Mouse (Mus musculus): ENCODE measurements around the gene Smdt1. TPM values are rescaled to one million over a fixed set of nuclear protein-coding genes. Genes with fewer than 3 reads are reported as not detected.

Gene Smdt1
- polyA plus RNA-seq, 1 experiment from 2014 or later, result 277 TPM

- Histone ChIP-seq H3K4me1 (replicated peaks) (peaks cover 15% of the 10 kb centered on the region), H3K9me3 (no peaks in the 10 kb centered on the region), H3K36me3 (peaks cover 20% of the 10 kb centered on the region), H3K27me3 (replicated peaks) (no peaks in the 10 kb centered on the region), H3K9ac (no peak overlapping the region), H3K4me2 (replicated peaks) (no peak overlapping the region), H3K27ac (no peak overlapping the region), H3K4me3 (replicated peaks) (no peak overlapping the region)
- ATAC-seq, result no peak
- 94% methylated on average over 4 of the region's 4 CpGs for WGBS
Measured at GRCm38 (mm10) chr15:82335194-82335593, 3.6 kb upstream of the Smdt1 start.

DNA sequence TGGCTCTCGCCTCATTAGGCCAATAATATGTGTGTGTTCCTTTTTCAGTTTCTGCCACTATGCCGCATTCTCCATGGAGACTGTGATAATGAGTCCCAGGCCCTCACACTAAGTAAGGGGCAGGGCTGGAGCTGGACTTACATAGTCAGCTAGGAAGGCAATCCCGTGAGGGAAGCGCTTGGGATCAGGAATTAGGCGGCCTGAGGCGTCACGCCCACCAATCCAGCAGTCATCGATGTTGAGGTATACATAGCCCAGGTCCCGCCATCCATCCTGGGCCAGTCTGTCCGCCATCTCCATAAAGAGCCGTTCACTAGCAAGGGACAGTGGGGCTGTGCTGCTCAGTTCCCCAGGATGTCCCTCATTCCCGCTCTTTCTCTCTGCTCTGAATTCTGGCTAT lies 2.1 kb upstream of the Smdt1 start:
- Histone ChIP-seq H3K9ac (no peak overlapping the region; the same call in 1 of the 2 replicates), H3K27me3 (replicated peaks) (no peaks in the 10 kb centered on the region), H3K4me2 (replicated peaks) (0 out of 2 replicates have a peak overlapping the region, but pooled peaks have one; percentile 4), H3K27ac (no peak overlapping the region), H3K4me1 (replicated peaks) (peaks cover 28% of the 10 kb centered on the region), H3K4me3 (replicated peaks) (no peak overlapping the region), H3K9me3 (no peaks in the 10 kb centered on the region), H3K36me3 (peaks cover 18% of the 10 kb centered on the region)
- WGBS, result 84% methylated on average over 12 of the region's 12 CpGs
- no peak for ATAC-seq

DNA sequence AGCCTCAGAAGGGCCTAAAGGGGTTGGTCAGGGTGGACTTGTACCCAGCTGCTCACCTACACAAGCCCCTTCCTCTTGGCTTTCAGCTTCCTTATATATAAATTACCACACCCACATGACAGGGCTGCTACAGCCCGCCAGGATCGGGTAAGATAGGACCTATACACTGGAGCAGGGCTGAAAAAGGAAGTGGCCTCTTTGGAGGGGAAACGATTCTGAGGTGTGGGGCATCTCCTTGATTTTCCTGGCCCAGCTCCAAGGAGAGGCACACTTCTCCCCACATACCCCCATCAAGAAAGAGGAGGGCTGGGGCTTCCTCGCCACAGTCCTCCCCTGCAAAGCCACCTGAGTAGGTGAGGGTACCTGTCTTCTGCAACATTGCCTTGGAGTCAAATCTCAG lies 884 bp upstream of the Smdt1 start:
- Histone ChIP-seq H3K9ac (peak overlapping the region; percentile 70), H3K4me3 (replicated peaks) (peak overlapping the region; percentile 58), H3K4me2 (replicated peaks) (peak overlapping the region; percentile 73), H3K36me3 (peaks cover 18% of the 10 kb centered on the region), H3K9me3 (no peaks in the 10 kb centered on the region), H3K4me1 (replicated peaks) (peaks cover 35% of the 10 kb centered on the region), H3K27ac (peak overlapping the region; percentile 75), H3K27me3 (replicated peaks) (no peaks in the 10 kb centered on the region)
- WGBS, result 7% methylated on average over 4 of the region's 4 CpGs
- ATAC-seq, result no peak

GRCm38 (mm10) chr15:82339150-82339549 lies 391 bp downstream of the Smdt1 start:
- peaks cover 40% of the 10 kb centered on the region for H3K4me1 ChIP-seq (replicated peaks)
- H3K27ac ChIP-seq, result peak overlapping the region; percentile 75
- 58% methylated on average over 10 of the region's 10 CpGs for WGBS
- no peak for ATAC-seq
- H3K9ac ChIP-seq, result peak overlapping the region; percentile 70
- H3K4me2 ChIP-seq (replicated peaks), result peak overlapping the region; percentile 73
- H3K36me3 ChIP-seq, result peaks cover 16% of the 10 kb centered on the region
- no peaks in the 10 kb centered on the region for H3K27me3 ChIP-seq (replicated peaks)
- H3K4me3 ChIP-seq (replicated peaks), result peak overlapping the region; percentile 58
- H3K9me3 ChIP-seq, result no peaks in the 10 kb centered on the region

GRCm38 (mm10) chr15:82339634-82340254 lies 985 bp downstream of the Smdt1 start:
- no peak for ATAC-seq
- WGBS, result 59% methylated on average over 8 of the region's 8 CpGs

GRCm38 (mm10) chr15:82340414-82341035 lies 1.8 kb downstream of the Smdt1 start:
- peak overlapping the region; percentile 59 for H3K4me3 ChIP-seq (replicated peaks)
- H3K9me3 ChIP-seq, result no peaks in the 10 kb centered on the region
- peak overlapping the region; percentile 90 for H3K27ac ChIP-seq
- peaks cover 40% of the 10 kb centered on the region for H3K4me1 ChIP-seq (replicated peaks)
- peak overlapping the region; percentile 81 for H3K9ac ChIP-seq
- no peak for ATAC-seq
- WGBS, result 32% methylated on average over 21 of the region's 21 CpGs
- H3K27me3 ChIP-seq (replicated peaks), result no peaks in the 10 kb centered on the region
- peak overlapping the region; percentile 87 for H3K4me2 ChIP-seq (replicated peaks)
- 0 out of 2 replicates have a peak, but pooled peaks cover 5% of the 10 kb centered on the region for H3K36me3 ChIP-seq

More at GRCm38 (mm10) chr15:82339634-82340254, 985 bp downstream of the Smdt1 start:
- Histone ChIP-seq H3K9ac (no peak overlapping the region), H3K4me2 (replicated peaks) (no peak overlapping the region; the same call in 1 of the 2 replicates), H3K9me3 (no peaks in the 10 kb centered on the region), H3K4me3 (replicated peaks) (no peak overlapping the region), H3K36me3 (peaks cover 10% of the 10 kb centered on the region), H3K4me1 (replicated peaks) (peaks cover 40% of the 10 kb centered on the region), H3K27ac (peak overlapping the region; percentile 90; the same call in 1 of the 2 replicates), H3K27me3 (replicated peaks) (no peaks in the 10 kb centered on the region)

DNA sequence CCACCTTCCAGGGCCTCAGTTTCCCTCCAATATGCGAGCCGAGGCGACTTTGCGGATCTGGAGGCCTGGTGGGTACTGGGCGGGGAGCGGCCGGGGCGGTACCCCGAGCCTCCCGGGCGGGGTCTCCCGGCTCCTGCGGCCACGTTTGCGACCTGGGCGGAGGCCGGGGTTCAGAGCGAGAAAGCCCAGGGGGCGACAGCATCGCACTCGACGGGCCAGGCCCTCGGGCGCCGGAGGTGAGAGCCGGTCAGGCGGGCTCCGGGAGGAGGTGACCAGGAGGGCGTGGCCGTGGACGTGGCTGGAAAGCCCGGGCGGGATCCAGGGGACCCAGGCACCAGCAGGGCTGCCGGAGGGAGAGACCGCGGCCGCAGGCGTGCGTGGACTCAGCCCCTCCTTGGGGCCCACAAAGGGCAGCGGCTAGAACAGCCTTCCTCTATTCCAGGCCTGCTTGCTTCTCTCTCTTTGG lies 2.3 kb downstream of the Smdt1 start:
- Histone ChIP-seq H3K4me2 (replicated peaks) (peak overlapping the region; percentile 87), H3K9ac (peak overlapping the region; percentile 81), H3K36me3 (0 out of 2 replicates have a peak, but pooled peaks cover 2% of the 10 kb centered on the region), H3K4me1 (replicated peaks) (peaks cover 40% of the 10 kb centered on the region), H3K9me3 (no peaks in the 10 kb centered on the region), H3K27me3 (replicated peaks) (no peaks in the 10 kb centered on the region), H3K4me3 (replicated peaks) (peak overlapping the region; percentile 59), H3K27ac (peak overlapping the region; percentile 90)
- 2% methylated on average over 40 of the region's 40 CpGs for WGBS
- ATAC-seq, result peak; percentile 7; the same call in 1 of the 2 replicates

DNA sequence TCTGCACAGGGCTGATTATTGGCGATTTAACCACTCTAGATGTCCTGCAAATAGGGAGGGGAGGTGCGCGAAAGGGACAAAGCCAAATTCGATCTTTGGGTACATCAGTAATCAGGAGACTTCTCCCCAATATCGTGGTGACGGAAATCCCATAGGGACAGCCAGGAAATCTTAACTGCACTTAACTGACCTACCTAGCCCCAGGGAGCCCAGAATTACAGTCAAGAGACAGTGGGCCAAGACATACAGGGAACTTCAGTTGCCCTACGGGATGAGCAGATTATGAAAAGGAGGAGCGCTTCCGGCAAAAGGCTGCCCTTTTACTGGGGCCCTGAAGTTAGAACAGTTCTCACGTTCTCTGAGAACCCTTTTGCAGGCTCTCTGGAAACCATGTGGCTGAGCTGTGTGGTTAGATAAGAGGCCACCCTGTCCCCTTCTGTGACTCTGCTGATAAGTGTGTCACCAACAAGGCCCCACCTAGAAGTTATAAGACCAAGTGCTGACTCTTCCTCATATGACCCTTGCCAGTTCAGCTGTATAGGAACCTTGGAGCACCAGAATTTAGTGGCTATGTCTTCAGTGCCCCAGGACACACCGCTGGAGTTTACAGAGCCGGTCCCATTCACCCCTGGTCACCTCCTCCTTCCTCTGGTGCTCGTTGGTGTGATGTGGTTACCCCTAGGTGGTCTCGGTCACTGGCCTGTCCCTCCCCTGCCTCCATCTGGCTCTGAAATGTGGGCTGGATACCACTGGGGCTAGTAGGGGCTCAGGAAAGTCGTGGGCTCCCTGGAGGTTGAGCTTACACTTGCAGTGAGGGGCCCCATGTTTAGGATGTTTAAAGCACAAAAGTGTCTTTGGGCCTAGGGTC lies 3.1 kb downstream of the Smdt1 start:
- peak overlapping the region; percentile 90 for H3K27ac ChIP-seq
- peaks cover 40% of the 10 kb centered on the region for H3K4me1 ChIP-seq (replicated peaks)
- H3K27me3 ChIP-seq (replicated peaks), result no peaks in the 10 kb centered on the region
- H3K4me3 ChIP-seq (replicated peaks), result peak overlapping the region; percentile 59
- peak overlapping the region; percentile 81 for H3K9ac ChIP-seq
- ATAC-seq, result no peak; the same call in 1 of the 2 replicates
- no peaks in the 10 kb centered on the region for H3K9me3 ChIP-seq
- WGBS, result 47% methylated on average over 15 of the region's 15 CpGs
- H3K4me2 ChIP-seq (replicated peaks), result peak overlapping the region; percentile 87
- H3K36me3 ChIP-seq, result no peaks in the 10 kb centered on the region

- no peak for ATAC-seq
- peak overlapping the region; percentile 87 for H3K4me2 ChIP-seq (replicated peaks)
- H3K27ac ChIP-seq, result 0 out of 2 replicates have a peak overlapping the region, but pooled peaks have one; percentile 90
Measured at GRCm38 (mm10) chr15:82342543-82342935, 3.8 kb downstream of the Smdt1 start.

GRCm38 (mm10) chr15:82343368-82344287 lies 4.9 kb downstream of the Smdt1 start:
- Histone ChIP-seq H3K9me3 (no peaks in the 10 kb centered on the region), H3K36me3 (peaks cover 9% of the 10 kb centered on the region), H3K4me1 (replicated peaks) (peaks cover 42% of the 10 kb centered on the region), H3K27ac (no peak overlapping the region), H3K9ac (no peak overlapping the region), H3K4me3 (replicated peaks) (no peak overlapping the region), H3K27me3 (replicated peaks) (no peaks in the 10 kb centered on the region), H3K4me2 (replicated peaks) (no peak overlapping the region)
- WGBS, result 88% methylated on average over 27 of the region's 27 CpGs
- ATAC-seq, result no peak

More at GRCm38 (mm10) chr15:82342543-82342935, 3.8 kb downstream of the Smdt1 start:
- Histone ChIP-seq H3K9me3 (no peaks in the 10 kb centered on the region), H3K9ac (no peak overlapping the region; the same call in 1 of the 2 replicates), H3K27me3 (replicated peaks) (no peaks in the 10 kb centered on the region), H3K4me3 (replicated peaks) (no peak overlapping the region), H3K36me3 (no peaks in the 10 kb centered on the region), H3K4me1 (replicated peaks) (peaks cover 43% of the 10 kb centered on the region)
- WGBS, result 74% methylated on average over 5 of the region's 5 CpGs

GRCm38 (mm10) chr15:82344971-82345370 lies 6.2 kb downstream of the Smdt1 start:
- H3K4me2 ChIP-seq (replicated peaks), result no peak overlapping the region
- H3K4me1 ChIP-seq (replicated peaks), result peaks cover 47% of the 10 kb centered on the region
- no peak overlapping the region for H3K9ac ChIP-seq
- no peak overlapping the region for H3K27ac ChIP-seq
- no peak for ATAC-seq
- no peak overlapping the region for H3K4me3 ChIP-seq (replicated peaks)
- peaks cover 20% of the 10 kb centered on the region for H3K36me3 ChIP-seq
- H3K9me3 ChIP-seq, result no peaks in the 10 kb centered on the region
- 78% methylated on average over 6 of the region's 6 CpGs for WGBS
- no peaks in the 10 kb centered on the region for H3K27me3 ChIP-seq (replicated peaks)

Data from intestine, embryonic 15.5 days (tissue).